Mouse (Mus musculus) embryonic stem cell, embryonic (primary cell): ENCODE data around the gene Cel.

Experiments used
- CTCF ChIA-PET, 4 experiments: fragments of 300-600 bp in 2 of 4; fragments of 350-600 bp in 2 of 4; sonication (Branson Sonifier 250); formaldehyde crosslinking; loops; one replicate each; lab custom pipeline; 2022; ENCODE audit warnings: inconsistent platforms in 2 of 4; lab: Charles Lee
- POLR2A ChIA-PET, 4 experiments: fragments of 300-600 bp in 2 of 4; fragments of 350-600 bp in 2 of 4; sonication (Branson Sonifier 250); formaldehyde crosslinking; loops; one replicate each; lab custom pipeline; 2022; ENCODE audit warnings: antibody characterized with exemption in 4 of 4, inconsistent platforms in 1 of 4; lab: Charles Lee

Gene Cel

DNA sequence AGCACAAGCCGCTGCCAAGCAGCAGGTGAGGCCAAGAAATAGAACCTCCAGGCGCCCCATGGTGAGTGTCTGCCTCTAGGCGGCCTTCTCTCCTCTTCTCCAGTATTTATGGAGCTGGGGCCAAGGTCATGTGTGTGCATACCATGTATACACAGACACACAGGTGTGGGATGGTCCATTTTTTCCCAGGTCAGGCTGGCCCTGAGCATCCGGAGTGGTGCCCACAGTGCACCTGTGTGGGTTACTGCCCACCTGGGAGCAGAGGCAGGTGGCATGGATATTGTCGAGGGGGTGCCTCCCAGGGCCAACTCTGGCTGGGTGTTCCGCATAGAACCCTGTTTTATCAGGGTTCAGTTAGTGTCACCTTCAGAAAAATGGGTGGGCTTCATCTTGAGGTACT, at the start of gene Cel:
Gene Cel (minus strand): TSS at position 101 of the 400 bp plus-strand sequence.
- CTCF ChIA-PET, result interaction anchor here in 2 of 4 experiments (0.8 to 1.7 kb wide), 2 partner anchors 15 kb away, joined by 3 to 4 read pairs; no protein-coding TSS in a partner anchor
- POLR2A ChIA-PET, result interaction anchor here in 3 of 4 experiments (0.6 to 2.1 kb wide), 5 partner anchors 14 to 58 kb away, joined by 3 to 9 read pairs (median 6); partner anchors contain the start of gene Gm10134 (in 1 of the 3)

DNA sequence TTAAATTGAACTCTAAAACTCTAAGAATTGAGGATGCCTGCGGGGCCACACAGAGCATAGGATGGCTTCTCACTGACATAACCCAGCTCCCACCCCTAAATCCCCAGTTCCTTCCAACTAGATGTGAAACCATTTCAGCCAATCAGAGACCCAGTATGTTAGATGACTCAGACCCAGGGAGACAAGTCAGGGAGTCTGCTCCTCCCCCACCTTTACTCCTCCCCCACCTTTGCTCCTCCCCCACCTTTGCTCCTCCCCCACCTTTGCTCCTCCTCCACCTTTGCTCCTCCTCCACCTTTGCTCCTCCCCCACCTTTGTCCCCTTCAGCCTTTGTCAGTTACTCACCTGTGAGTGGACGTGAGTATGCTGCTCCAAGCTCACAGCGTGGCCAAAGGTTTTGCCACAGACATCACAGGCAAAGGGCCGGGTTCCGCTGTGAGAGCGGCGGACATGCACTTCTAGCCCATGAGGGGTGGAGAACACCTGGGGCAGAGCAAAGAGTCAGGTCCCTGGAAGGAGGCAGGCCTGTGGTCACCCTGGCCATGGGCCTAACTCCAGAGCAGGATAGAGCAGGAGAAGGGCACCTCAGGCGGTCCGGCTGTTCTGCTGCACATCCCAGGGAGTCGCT, 49.3 kb upstream of the Cel start:
- POLR2A ChIA-PET, result interaction anchor here (0.6 to 3.4 kb wide), 15 partner anchors 15 to 1018 kb away, joined by 3 to 16 read pairs (median 5); partner anchors contain the start of genes Gtf3c5 (in 2 of the 4), Tsc1 (in 2 of the 4), Ddx31 (in 1 of the 4) and Gm10134 (in 1 of the 4)
- CTCF ChIA-PET, result interaction anchor here (0.6 to 2.7 kb wide), 13 partner anchors 9 to 431 kb away, joined by 3 to 15 read pairs (median 3); partner anchors contain the start of genes Gfi1b (in 2 of the 4) and Gtf3c5 (in 1 of the 4)

DNA sequence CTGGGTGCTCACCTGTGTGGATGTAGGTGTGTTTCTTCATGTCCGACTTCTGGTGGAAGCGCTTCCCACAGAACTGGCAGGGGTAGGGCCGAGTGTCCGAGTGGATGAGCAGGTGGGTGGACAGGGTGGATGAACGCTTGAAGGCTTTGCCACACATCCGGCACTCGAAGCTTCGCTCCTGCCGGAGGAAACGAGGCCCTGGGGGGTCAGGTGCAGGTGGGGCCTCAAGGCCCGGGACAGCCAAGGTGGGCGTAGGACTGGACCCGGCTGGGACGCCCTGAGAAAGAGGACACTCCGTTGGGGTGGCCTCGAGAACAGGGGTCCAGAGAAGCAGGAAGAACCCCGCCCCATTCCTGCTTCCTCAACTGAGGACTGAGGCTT, 48.2 kb upstream of the Cel start:
- POLR2A ChIA-PET, result interaction anchor here in 3 of 4 experiments (1.1 to 3.4 kb wide), 5 partner anchors 29 to 228 kb away, joined by 3 to 16 read pairs (median 9); partner anchors contain the start of genes Tsc1 (in 2 of the 3), Ddx31 (in 1 of the 3), Gtf3c4 (in 1 of the 3) and Gtf3c5 (in 1 of the 3)
- CTCF ChIA-PET, result interaction anchor here in 3 of 4 experiments (0.9 to 2.7 kb wide), 7 partner anchors 10 to 33 kb away, joined by 3 to 15 read pairs (median 4); partner anchors contain the start of gene Gfi1b (in 2 of the 3)

DNA sequence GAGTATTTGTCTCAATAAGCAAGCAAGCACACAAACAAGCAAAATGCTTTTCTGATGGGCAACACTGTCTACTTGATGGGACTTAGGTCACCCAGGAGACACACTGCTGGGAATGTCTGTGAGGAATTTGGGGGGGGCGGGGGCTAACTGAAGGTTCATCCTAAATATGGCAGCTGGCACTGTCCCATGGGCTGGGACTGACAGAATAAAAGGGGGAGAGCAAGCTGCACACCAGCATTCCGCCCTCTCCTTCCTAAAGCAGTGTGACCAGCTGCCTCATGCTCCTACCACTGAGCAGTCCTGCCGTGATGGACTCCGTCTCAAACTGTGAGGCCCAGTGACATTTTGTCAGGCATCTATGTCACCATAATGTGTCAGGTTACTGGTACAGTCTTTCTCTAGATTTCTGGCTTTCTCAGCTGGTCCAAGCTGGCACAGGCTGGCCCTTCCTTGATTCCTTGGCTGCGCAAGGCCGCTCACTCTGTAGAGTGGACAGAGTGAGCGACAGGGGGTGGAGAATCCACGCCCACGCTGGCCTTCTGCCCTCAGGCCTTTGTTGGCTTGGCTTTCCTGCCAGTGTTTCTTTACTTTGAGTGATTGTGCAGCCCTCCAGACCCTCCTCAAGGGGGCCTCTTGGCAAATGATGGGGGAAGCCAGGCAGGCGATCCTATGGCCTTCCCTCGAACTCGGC, 47.7 kb upstream of the Cel start:
- ChIA-PET CTCF (interaction anchor here in 3 of 4 experiments (0.7 to 2.7 kb wide), 6 partner anchors 11 to 33 kb away, joined by 3 to 15 read pairs (median 4); partner anchors contain the start of gene Gfi1b (in 2 of the 3)), POLR2A (interaction anchor here in 2 of 4 experiments (0.7 to 3.4 kb wide), 7 partner anchors 9 to 229 kb away, joined by 3 to 16 read pairs (median 5); partner anchors contain the start of genes Gtf3c5 (in 2 of the 2), Ddx31 (in 1 of the 2), Gm10134 (in 1 of the 2) and Gtf3c4 (in 1 of the 2))

DNA sequence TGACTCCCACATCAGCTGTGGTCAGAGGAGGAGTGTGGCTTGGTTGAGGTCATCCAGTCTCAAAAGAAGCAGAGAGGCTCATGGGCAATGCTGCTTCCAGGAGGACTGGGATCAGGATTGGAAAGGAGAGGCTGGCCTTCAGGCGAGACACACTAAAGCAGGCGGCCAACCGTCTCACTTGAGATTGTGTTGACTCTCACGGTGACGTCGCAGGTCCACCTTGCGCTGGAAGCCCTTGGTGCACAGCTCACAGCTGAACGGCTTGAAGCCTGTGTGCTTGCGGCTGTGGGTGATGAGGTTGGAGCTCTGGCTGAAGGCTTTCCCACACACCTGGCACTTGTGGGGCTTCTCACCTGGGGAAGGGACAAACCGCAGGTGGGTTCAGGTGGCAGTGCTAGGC, 46.6 kb upstream of the Cel start:
- POLR2A ChIA-PET, result interaction anchor here in 1 of 4 experiments (0.9 to 1.9 kb wide), 4 partner anchors 26 to 104 kb away, joined by 3 to 5 read pairs (median 4); partner anchors contain the start of genes Gm10134 and Gtf3c5
- CTCF ChIA-PET, result interaction anchor here in 2 of 4 experiments (1.0 to 1.2 kb wide), 2 partner anchors 13 kb away, joined by 3 read pairs; no protein-coding TSS in a partner anchor

DNA sequence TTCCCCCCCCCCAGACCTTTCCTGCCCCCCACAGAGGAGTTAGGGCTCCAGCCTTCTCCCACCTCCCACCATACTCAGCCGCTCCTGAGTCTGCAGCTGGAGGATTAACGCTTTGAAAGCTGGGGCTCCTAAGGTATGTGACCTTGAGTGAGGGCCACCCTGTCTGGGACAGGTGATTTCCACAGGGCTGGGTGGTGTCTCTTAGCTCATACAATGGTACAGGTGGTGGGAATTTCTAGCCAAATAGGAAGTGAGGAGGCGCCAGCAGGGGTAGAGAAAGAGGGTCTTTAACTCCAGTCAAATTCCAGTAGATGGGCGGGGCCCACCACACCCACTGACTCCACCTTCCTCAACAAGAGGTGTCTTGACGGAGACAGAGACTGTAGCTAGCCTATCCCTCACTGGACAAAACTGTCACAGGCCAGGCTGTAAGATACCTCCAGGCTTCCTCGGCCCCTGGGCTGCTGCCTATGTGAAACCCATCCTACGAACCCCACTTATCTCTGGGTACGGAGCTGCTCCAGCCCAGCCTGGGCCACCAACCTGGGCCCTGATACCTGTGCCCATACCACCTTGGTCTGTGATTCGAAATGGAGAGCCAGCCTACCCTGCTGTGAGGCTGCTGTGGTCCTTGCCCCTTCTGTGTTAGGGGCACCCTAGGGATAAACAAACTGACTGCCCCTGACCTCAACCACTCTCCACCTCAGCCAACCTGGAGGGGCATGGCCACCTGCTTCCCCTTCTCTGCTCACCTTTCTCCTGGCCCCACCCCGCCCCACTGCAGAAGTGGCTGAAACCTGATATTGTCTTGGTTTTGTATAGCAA, 44.4 kb upstream of the Cel start:
- CTCF ChIA-PET, result interaction anchor here (0.5 to 2.9 kb wide), 39 partner anchors 9 to 1723 kb away, joined by 3 to 31 read pairs (median 4); partner anchors contain the start of genes Gfi1b (in 2 of the 4), Gtf3c5 (in 1 of the 4) and Ppp1r26 (in 1 of the 4)
- POLR2A ChIA-PET, result interaction anchor here (0.6 to 2.4 kb wide), 27 partner anchors 8 to 1024 kb away, joined by 3 to 12 read pairs (median 5); partner anchors contain the start of genes Gtf3c5 (in 3 of the 4), Tsc1 (in 3 of the 4) and Gfi1b (in 1 of the 4)

DNA sequence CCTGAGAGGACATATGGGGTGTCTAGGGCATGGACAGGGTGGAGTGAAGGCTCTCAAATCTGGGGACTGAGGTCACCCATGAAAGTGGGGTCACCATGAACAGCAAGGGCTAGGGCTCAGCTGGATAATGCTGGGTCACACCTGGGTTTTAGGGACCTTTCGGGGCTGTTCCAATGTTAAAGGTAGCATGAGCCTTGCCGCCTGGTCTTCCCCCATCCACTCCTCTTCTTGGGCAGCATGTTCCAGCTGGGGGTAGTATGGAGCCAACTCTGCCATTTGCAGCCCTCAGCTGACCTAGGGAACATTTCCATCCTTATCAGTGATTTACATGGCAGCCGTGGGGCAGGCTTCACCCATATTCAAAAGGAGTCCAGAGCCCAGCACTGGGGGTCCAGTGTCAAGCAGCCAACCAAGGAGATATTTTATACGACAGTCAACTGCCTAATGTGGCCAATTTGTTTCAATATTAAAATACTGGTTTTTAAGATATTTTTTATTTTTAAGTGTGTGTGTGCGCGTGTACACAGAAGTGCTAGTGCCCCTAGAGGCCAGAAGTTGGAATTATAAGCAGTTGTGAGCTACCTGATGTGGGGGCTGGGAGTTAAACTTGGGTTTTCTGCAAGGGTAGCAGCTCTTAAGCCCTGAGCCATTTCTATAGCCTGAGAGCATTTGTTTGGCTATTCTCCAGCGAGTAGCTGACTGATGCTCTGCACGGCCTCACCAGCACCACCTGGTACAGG, 43.6 kb upstream of the Cel start:
- ChIA-PET CTCF (interaction anchor here (0.5 to 2.9 kb wide), 41 partner anchors 9 to 1722 kb away, joined by 3 to 31 read pairs (median 4); partner anchors contain the start of genes Gfi1b (in 2 of the 4), Gtf3c5 (in 1 of the 4) and Ppp1r26 (in 1 of the 4)), POLR2A (interaction anchor here (0.6 to 2.4 kb wide), 29 partner anchors 9 to 1025 kb away, joined by 3 to 12 read pairs (median 4); partner anchors contain the start of genes Gtf3c5 (in 3 of the 4), Tsc1 (in 3 of the 4) and Gfi1b (in 1 of the 4))

DNA sequence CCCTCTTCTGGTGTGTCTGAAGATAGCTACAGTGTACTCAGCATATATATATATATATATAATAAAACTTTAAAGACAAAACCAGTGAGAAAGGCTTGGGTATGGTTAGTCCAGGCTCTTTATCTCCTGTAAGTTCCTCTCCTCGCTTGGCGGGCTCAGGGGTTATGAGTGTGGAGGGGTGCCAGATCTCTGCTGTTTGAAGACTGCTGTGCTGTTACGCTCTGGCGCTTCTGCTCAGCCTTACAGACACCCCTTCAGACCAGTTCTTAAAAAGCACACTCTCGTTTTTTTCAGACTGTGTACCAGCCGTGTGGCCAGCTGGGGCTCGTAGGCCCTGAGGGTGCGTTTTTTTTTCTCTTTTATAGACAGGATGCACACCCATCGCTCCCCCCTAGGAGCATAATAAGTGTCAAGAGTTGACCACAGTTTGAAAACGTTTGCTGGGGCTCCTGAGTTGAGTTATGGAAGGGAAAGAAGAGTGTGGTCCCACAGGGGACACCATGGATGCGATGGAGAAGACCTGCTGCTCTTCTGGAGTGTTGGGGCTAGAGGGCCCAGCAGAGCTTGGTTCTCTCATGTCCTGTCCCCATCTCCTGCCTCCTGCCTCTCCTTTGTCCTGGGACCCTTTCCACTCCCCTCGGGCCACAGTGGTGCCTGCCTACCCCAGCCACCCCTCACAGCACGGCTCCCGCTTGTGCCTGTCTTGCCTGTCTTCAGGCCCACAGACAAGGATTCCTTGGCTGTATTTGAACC, 42.8 kb upstream of the Cel start:
- POLR2A ChIA-PET, result interaction anchor here in 2 of 4 experiments (0.9 to 1.9 kb wide), 3 partner anchors 8 to 356 kb away, joined by 3 to 8 read pairs (median 4); no protein-coding TSS in a partner anchor
- CTCF ChIA-PET, result interaction anchor here in 3 of 4 experiments (1.1 to 2.9 kb wide), 11 partner anchors 8 to 89 kb away, joined by 3 to 31 read pairs (median 7); no protein-coding TSS in a partner anchor

DNA sequence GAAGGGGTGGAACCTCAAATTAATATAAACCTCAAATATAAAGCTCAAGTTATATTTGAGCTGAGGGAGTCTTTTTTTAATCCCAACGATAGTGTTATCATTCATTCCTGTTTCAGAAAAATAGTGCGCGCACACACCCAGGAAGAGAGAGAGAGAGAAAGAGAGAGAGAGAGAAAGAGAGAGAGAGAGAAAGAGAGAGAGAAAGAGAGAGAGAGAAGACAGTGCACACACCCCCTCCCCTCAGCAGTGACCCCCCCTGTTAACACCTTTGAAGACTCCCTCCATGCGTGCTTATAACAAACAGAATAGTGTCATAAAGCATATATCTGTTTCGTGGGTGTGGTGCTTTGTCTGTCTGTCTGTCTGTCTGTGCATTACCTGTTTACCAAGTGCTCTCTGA, 40.3 kb upstream of the Cel start:
- ChIA-PET CTCF (interaction anchor here in 2 of 4 experiments (0.7 to 2.0 kb wide), 3 partner anchors 10 to 143 kb away, joined by 3 to 6 read pairs (median 6); no protein-coding TSS in a partner anchor), POLR2A (interaction anchor here in 1 of 4 experiments (0.8 kb wide), 1 partner anchor 20 kb away, joined by 3 read pairs; the partner anchor contains the start of gene Gtf3c5)

DNA sequence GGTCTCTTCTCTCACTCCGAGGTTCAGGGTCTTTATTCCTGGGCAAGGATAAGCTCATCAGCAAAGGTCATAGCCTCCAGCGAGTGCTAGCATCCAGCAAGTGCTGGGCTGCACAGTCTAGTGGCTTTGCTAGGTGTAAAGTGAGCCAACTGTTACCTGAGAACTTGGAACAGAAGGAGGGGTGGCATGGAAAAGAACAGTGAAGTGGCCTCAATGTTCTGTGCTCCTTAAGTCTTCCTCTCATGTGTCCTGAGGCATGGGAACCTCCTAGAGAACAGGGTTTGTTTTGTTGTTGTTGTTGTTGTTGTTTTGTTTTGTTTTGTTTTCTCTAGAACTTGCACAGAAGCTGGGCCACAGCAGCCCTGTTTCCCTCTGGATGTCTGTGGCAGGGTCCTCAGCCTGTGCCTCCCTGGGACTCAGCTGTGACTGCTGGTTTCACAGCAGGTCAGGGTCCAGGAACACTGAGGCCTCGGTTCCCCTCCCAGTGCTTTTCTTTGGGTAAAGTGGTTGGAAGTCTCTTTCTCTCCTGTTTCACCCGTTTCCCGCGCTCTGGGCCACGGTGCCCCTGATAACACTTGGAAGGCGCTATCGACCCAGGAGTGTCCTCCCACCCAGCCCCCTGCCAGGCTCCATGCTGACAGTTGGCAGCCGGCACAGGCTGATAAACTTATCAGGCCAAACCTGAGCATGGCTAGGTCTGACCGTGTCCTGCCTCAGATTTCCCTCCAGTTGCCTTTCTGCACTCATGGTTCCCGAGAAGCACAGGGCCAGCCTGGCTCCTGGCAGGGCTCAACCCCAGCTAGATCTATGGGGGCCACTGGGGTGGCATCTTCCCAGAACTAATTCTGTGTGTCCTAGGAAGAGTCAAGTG, 38.8 kb upstream of the Cel start:
- POLR2A ChIA-PET, result interaction anchor here in 2 of 4 experiments (0.6 to 1.2 kb wide), 5 partner anchors 8 to 1603 kb away, joined by 3 to 6 read pairs (median 3); partner anchors contain the start of gene Gtf3c5 (in 1 of the 2)
- CTCF ChIA-PET, result interaction anchor here (0.5 to 1.9 kb wide), 8 partner anchors 9 to 1989 kb away, joined by 3 to 13 read pairs (median 6); no protein-coding TSS in a partner anchor

DNA sequence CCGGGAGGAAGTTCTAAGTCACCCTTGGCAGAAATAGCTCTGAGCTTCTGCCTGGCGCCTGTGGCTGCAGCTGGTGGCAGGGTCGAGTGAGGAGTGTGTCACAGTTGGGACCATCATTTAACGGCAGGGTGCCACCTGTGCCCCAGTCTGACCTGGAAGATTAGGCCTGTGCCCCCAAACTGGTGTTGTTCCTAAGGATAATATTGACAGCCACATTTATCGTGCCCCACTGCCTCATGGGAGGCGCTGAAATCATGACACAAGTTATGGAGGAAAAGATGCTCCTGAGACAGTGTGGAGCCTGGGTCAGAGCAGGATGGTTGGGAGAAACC, 36.3 kb upstream of the Cel start:
- CTCF ChIA-PET, result interaction anchor here in 3 of 4 experiments (0.6 to 3.3 kb wide), 9 partner anchors 7 to 1152 kb away, joined by 3 to 21 read pairs (median 8); partner anchors contain the start of gene Gfi1b (in 1 of the 3)
- POLR2A ChIA-PET, result interaction anchor here in 2 of 4 experiments (0.8 to 3.2 kb wide), 2 partner anchors 16 kb away, joined by 3 to 18 read pairs; partner anchors contain the start of gene Gtf3c5 (in 2 of the 2)

DNA sequence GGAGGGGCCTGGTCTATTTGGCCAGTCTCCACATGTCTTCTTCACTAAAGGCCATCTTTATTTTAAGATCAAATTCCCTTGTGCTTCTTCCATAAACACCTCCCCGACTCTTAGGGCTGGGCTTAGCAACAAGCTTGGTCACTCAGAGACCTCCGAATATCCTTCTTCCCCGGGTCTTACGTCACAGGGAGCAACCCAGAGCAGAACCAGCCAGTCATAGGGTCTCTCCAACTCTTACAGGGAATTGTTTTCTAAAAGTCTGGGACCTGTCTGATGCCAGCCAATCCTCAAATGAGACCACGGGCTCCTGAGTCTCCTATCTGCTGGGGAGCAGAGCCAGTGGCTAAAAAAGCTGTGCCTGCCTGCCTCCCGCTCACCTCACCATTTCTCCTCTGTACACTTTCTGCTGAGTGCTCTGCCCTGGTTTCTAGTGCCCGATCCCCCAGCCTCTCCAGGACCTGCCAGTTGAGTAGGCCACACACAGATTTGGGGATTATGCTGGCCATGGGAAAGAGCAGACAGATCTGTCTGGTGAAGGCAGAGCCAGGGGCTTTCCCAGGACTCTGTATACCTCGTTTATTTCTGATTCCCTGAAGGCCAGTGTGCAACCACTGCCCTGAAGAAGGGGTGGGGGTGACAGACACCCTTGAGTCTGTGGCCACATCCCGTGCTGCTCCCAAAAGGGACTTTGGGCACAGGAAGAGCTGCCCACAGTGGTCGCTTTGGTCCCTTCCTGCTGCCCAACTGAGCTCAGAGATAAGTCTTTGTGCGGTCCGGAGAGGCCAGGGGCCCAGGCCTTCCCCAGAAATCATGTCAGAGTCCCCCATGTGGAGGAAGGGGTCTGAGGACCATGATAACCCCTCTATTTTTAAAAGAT, 35.7 kb upstream of the Cel start:
- CTCF ChIA-PET, result interaction anchor here in 3 of 4 experiments (0.6 to 3.3 kb wide), 16 partner anchors 8 to 1152 kb away, joined by 3 to 24 read pairs (median 8); partner anchors contain the start of genes Gfi1b (in 3 of the 3) and Gtf3c5 (in 1 of the 3)
- POLR2A ChIA-PET, result interaction anchor here in 2 of 4 experiments (0.5 to 3.2 kb wide), 8 partner anchors 8 to 384 kb away, joined by 3 to 18 read pairs (median 4); partner anchors contain the start of genes Gtf3c5 (in 2 of the 2), Gfi1b (in 1 of the 2) and Tsc1 (in 1 of the 2)
